Mouse (Mus musculus) WW6 (cell line): Measurements from ENCODE around the gene E130218I03Rik.

Experiments
- DNase-seq: peaks from one replicate; pipeline ENCODE4 v3.0.0-alpha.2; 2013; ENCODE audit warnings: low read depth, low spot score

The E130218I03Rik gene

DNA sequence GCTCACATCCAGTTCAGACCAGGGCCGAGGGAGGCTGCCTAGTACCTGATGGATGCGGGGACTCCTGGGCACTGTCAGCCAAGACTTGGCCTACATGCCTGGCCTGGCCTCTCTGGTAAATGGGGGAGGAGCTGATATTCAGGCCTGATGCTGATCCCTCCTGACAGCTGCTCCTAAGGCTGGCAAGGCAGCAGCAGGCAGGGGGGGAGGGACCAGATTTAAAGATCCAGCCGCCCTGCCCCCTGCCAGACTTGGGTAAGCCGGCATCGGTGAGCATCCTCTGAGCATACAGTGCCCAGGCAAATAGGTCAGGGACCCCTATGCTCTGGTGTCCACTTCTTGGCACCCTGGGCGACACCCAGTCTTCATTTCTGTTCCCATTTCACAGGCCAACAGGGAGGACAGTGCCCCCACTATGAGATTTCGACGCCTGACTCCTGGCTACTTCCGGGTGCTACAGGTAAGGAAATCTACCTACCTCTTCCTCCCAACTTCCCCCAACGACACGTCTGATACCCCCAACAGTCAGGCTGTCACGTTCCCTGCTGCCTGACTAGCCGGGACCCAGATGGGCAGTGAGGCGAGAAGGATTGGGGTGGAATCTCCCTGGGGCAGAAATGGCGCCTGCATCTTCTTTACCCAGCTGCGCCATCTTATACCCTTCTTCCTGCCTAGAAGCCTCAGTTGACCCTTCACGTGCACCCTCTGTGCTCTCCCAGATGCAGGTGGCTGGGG is at the start of gene E130218I03Rik:
TSS of gene E130218I03Rik (plus strand) at position 147 of the 735 bp plus-strand sequence.
- DNase-seq, result no peak

DNA sequence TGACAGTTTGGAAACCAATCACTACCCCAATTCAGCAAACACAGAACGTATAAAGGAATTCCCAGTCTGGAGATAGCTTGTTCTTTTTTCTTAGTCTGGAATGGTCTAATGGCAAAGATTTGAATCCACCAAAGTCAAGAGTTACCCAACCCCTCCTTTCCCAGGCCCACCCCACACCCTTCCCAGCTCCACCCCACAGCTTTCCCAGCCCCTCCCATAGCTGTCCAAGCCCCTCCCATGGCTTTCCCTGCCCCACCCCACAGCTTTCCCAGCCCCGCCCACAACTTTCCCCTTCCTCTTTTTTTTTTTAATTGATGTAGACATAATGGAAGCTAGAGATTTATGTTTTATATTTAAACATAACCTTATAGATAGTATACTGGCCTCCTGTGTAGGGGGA is 44.1 kb upstream of the E130218I03Rik start:
- DNase-seq, result no peak

DNA sequence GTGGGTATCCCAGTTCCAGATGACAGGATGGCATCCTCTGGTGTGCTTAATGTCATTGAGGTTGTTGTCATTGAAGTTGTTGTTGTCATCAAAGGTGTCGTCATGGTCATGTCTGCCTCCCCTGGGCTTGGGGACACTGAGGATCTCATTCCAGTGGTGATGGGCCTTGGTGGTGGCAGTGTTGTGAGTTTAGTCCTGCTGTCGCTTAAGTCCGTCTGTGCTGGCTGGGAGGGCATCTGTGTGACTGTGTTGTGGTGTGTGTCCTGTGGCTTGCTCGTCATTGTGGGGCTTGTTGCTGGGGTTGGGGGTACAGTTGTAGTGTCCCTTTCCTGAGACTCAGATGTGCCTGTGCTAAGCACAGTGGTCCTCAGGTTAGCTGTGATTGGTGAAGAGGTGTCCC is 40.6 kb upstream of the E130218I03Rik start, which contains the start of gene Gm7534:
TSS of gene Gm7534 (minus strand) at position 101 of the 400 bp plus-strand sequence.
- no peak for DNase-seq

DNA sequence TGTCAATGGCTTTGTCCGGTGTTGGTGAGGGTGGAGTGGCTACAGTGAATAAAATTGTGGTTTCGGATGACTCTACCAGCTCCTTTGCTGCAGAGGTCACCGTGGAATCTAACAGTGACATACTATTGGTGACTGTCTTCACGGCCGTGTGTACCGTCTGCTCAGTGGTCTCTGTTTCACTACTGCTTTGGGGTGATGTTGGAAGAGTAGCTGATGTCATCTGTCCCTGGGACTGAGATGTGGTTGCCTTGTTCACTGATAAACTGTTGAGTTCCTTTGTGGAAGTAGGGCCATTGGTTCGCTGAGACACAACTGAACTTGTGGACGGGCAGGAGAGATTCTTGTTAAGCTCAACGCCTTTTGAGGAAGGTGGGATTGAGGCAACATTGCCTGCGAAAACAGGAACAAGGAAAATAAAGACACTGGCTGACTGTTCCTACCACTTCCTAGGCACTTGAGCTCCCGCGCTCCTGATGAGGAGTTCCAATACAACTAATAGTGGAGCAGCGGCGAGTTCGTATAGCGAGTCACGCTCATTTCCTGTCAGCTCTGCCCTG is 40.0 kb upstream of the E130218I03Rik start:
- DNase-seq, result no peak

DNA sequence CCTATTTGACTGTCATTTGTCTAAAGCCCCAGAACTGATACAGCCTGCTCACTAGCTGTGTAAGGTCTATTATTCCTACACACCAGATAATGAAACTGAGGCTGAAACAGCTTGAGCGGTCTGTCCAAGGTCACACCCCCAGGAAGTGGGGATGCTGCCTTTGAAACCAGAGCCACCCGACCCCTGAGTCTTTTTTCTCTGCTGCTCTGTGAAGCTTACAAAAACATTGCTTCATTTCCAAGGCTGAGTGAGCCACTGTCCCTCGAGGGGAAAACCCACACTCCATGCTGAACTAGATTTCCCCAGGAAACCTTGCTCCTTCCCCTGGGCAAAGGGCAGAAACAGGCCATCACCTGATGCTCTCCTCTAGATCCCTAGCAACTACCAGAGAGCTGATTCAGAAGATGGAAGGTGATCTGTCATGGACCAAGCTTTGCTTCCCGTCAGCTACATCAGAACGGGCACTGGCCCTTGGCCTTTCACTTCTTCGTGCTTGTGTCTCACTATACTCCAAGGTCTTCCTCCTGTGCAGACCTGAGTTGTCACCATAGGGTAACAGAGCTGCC is 36.9 kb upstream of the E130218I03Rik start:
- no peak for DNase-seq

DNA sequence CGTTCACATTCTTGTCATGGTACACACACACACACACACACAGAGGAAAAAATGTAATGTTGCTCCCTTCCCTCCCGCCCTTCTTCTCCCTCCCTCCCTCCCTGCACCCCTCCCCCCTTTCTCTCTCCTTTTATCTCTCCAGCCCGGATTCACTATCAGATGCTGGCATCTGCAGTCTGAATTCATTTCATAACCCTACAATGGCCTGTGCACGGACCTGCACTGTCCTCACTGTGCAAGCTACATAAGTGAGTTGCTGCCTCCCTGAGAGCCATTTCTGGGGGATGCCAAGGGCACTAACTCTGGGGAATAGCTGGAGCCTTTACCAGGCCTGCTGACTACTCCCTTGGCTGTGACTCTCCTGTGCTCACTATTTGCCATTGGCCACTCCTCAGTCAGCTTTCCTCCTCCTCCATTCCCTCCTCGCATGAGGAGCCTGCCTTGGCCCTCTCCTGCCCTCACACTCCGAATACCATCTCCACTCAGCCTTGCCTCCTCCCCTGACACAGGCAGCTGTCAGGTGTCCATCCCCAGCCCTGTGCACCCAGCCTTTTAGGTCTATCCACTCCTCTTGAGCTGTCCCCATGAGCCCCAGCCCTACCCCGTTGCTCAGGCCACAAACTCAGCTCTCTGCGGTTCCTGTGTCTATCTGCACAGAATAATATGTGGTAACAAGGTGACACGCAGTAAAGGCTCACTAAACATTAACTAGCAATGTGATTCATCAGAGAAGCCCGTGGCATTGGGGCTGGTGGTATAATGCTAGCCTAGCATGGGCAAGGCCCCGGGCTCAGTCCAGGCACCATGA is 20.5 kb upstream of the E130218I03Rik start:
- no peak for DNase-seq

DNA sequence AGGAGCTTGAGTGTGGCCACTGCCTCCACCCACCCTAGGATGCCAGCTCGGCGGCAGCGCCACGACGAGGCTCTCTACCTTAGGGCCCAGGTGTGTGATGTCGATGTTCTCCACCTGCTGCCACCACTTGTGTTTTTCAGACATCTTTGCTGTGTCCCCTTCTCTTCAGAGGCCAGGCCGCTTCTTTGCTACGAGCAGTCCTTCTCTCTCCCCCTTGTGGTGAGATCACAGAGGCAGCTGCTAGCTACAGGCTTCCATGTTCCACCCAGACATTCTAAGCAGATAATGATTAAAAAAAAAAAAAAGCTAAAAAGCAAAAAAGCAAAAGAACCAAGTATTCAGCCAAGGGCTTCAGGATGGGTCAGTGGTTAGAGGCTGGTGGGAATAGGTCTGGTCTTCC is 16.3 kb upstream of the E130218I03Rik start, which contains the start of gene Catsper4:
TSS of gene Catsper4 (minus strand) at position 190 of the 400 bp plus-strand sequence.
- DNase-seq, result no peak

DNA sequence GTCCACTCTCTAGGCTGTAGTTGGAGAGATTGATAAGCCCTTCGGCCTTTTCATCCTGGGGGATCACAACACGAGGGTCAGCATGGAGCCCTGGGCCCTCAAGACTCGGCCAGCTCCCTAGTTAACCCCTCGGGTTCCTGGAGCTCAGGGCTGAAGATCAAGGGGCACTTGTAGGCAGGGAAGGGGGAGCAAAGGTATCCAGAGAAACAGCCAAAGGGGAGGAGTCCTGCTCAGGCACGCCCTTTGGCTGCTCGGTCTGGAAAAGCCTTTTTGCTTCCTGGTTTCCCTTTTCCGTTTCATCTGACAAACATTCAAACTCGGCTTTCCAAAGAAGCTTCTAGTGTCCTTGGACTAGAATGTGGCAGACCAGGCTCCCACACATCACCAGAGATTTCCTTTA is 13.0 kb upstream of the E130218I03Rik start:
- no peak for DNase-seq

DNA sequence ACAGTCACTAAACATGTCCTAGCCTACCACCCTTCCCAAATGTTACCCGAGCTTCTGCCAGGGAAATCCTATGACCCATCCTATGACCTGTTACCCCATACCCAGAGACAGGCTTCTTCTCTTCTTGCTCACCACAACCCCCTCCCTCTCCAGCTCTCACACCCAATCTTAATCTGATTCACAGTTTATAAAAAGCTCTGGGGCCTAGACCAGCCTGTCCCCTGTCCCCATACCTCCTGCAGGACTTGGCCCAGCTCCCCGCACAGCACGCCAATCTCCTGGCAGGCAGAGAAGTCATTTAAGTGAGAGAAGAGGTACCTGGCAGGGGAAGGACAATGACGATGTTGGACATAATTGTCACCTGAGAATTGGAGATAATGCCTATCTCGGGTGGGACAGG is 8.6 kb upstream of the E130218I03Rik start:
- no peak for DNase-seq

DNA sequence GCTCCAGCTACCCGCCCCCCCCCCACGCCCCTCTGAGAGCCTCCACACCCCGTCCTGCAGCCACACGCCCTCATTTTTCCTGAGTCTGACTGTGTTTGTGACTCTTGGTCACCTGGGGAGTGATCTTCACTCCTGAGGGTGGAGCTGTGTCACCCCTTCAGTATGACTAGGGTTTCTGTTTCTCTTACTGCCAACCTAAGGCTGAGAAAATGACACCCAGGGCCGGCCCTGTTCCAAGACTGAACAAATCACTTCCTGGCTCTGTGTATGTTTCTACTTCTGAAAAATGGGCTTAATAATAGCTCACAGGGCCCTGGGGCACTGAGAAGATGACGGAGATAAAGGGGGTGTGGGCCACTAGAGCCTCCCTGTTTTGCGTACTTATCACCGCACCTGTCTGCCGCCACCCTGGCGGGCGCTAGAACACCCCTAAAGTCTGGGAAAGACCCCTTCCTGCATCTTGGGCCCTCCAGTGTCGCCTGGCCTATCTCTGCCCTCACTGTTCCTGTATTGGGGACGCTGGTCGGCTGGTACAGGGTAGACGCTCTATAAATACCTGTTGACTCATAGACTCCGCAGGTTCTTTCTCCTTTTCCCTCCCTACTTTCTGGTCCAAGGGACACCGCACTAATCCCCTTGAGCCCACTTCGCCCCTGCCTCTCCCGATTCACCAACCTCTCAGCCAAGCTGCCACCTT is 5.7 kb upstream of the E130218I03Rik start:
- DNase-seq, result no peak

DNA sequence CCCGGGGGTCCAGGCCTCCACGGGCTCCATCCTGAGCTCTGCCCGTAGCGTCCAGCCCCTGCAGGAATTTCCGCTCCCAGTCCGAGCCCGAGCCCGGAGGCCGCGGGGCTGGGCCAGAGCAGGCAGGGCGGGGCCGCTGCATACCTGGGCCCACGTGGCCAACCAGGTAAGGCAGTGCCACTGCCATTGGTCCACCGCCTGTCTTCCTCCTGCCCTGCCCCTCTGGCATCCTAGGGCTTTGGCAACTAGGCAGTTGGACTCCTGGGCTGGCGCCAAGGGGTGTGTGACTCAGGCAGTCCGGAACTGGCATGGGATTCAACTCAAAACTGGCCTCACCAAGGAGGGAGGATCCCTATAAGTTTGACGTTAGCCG is 5.2 kb upstream of the E130218I03Rik start, which contains the start of gene Cnksr1:
TSS of gene Cnksr1 (minus strand) at position 121 of the 373 bp plus-strand sequence.
- DNase-seq, result no peak

DNA sequence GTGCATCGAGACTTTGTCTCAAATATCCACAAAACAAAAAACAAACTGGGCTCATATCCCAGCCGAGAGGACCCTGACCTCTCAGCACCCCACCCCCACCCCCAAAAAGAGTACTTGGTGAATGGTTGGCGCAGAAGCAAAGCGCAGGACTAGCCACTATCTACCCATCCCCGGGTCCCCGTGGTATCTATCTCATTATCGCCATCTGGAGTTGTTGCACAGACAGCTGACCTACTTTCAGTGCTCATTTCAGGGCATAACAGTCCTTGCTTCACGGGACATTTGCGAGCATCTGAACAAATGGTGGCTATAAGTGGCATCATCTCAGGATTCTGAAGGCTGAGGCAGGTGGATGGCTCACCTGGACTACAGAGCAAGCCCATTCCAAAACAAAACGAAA is 4.8 kb upstream of the E130218I03Rik start:
- DNase-seq, result no peak

DNA sequence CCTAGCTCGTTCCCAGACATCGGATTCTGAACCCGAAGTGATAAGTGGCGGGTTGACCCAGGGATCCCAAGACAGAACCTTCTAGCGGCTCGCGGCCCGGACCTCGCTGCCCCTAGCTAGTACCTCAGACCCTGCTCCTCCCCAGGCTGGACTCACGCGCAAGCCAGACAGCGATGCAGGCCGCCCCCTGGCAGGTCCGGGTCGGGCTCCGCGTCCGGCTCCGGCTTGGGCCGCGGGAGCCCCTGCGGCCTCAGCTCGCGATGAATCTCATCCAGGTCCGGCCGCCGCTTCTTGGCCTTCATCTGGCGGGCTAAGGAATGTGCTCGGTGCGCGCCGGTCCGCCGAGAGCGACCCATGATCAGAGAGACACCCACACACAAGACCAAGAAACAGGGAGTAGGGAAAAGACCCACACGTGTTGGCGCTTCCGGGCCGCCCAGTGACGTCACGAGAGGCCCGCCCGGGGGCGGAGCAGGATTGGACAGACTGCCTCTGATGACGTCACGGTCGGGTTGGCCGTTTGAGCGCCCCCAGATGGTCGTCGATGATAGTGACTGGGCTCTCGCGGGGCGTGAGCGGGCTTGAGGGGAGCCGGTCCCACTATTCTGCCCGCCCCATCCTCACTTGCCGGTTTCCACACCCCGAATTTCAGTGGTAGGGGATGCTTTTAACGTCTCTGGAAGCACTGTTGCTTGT is 1.8 kb downstream of the E130218I03Rik start, which contains the start of gene Zfp593:
TSS of gene Zfp593 (minus strand) at position 445 of the 696 bp plus-strand sequence.
- peak; percentile 77 for DNase-seq

DNA sequence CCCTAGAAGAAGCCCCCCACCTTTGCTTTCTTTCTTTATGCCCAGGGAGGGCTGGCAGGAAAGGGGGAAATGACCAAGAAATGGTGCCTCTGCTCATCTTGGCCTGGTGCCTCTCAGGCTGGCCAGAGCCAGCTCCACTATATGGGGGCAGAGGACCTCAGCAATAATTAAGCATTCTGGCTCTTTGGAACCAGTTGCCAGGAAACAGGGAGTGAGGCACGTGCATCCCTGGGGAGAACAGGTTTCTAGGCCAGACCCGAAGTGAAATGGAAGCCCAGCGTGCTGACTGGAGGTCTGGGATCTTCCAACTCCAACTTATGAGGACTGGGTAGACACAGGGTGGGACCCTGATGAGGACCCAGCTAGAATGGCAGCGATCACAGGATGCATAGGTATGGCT is 2.8 kb downstream of the E130218I03Rik start:
- no peak for DNase-seq

DNA sequence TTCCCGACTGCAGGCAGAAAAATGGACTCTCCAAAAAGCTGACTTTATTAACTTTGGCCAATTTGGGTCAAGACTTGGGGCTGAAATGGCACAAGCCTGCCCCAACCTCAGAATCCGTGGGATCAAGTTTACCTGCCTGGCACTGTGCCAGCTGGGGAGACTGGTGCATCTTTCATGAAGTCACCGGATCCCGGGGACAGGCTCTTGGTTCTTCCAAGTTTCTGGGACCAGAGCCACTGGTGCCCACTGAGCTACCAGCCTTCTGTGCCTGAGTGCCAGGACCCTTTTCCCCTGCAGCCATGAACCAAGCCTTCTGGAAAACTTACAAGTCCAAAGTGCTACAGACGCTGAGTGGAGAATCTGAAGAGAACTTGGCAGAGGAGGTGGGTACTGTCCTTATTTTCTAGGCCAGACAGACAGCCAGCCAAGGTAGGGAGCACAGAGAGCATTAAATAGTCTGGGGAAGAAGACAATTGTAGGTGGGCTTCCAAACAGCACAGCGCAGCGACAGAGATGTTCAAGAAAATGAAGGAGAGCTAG is 3.3 kb downstream of the E130218I03Rik start, which contains the start of gene Gm30191:
TSS of gene Gm30191 (plus strand) at position 217 of the 540 bp plus-strand sequence.
- no peak for DNase-seq

DNA sequence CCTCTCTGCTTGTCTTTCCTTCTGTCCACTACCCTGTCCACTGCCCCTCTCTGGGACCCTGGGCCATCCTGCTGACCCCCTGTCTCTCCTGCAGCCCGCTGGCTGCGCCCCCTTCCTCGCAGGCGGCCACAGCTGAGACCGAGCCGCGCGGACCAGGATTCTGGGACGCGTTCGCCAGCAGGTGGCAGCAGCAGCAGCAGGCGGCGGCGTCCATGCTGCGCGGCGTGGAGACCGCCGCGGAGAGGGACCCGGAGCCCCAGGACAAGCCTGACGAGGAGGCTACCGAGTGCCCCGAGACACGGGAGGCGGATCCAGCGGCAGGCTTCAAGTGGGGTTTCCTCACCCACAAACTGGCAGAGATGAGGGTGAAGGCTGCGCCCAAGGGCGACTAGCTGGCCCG is 6.2 kb downstream of the E130218I03Rik start:
- no peak for DNase-seq

DNA sequence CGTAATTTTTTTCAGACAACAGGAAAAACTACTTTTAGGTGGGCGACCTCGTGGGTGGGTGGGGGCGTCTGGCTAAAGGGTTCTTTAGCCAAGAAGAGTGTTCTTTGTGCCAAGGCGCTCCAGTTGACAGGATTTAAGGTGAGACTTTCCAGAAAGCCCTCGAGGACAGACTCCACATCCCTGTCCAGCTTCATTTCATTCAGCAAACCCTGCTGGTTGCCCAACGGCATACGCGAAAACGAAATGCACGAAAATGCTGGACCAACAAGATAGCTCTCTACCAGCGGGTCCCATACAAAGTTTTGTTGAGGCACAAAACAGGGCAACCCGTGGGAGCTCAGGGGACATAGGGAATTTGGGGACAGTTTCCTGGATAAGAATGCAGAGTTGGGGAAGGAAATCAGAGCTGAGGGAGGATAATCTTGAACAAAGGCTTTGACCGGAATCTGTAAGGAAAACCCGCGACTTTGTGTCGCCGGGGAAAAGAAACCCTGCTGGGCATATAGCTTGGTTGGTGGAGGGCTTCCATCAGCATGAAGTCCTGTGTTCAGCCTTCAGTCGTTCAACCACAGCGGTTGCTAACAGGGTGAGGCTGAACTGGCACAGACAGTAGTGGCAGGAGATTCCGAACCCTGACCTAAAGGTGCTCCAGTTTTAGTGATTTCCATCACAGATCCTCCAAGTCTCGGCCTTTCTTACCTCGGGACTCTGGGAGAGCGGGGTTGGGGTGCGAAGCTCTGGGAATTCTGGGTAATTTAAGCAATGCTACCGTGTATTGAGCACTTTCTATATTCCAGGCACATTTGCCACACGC is 6.9 kb downstream of the E130218I03Rik start:
- no peak for DNase-seq

DNA sequence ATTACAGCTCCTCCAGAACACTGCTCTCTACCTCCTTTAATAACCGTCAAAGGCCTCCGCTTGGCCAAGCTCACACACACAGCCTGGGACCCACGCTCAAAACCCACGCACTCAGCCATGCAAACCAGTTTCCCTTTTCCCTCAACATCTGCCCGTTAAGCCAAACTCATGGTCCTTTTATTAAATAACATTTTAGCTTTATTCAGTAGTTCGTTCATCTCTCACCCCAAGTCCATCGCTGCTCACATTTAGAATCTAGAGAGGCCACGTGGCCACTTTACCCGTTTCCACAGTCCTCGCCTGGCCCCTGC is 7.4 kb downstream of the E130218I03Rik start:
- DNase-seq, result no peak

DNA sequence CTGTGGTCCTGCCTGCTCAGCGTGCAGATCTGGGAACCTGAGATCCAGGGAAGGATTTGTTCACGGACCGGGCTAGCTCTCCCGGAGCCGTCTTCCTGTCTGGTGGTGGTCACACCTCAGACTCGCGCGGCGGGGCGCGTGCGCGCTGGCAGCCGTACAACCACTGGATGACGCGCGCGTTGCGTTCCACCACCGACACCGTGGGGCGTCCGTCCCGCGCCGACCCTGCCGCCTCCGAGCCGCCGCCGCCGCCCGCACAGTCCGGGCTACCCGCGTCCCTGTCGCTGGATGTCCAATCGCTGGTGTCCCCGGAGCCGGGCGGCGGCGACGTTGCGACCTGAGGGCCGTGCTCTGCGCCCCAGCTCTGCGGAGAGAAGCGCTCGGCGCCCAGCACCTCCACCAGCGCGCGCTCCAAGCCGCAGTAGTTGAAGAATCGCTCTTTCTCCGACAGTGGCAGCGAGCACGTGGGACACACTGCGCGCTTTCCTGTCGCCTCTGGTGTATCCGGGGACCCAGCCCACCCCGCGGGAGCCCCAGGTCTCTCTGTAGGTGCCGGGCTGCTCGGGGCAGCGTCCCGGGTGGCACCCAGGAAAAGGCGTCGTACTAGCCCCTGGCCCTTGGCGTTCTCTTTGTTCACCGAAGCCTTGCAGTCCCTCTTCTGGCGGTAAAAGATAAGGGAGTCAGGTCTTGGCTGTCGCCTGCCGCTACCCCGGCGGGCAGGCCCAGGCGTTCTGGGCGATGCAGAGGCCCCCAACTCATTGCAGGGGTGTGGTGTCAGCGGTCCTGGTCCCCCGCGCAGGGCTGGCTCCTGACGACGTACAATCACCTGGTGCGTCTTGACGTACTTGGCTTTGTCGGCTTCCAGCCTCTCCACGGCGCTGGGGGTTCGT is 8.0 kb downstream of the E130218I03Rik start:
- no peak for DNase-seq
